Mouse (Mus musculus) kidney, postnatal 25 days (tissue): Measurements from ENCODE around the gene Kpna7.
"Not testable (repeated sequence)": the region's sequence is repeated elsewhere in the genome, so short reads cannot be mapped to it uniquely, and the experiment has no call there.

Experiments
- DNase-seq, 2 experiments: peaks; one replicate each; pipeline ENCODE4 v3.0.0; 2021; ENCODE audit warnings: mixed read lengths in 2 of 2

The Kpna7 gene

DNA sequence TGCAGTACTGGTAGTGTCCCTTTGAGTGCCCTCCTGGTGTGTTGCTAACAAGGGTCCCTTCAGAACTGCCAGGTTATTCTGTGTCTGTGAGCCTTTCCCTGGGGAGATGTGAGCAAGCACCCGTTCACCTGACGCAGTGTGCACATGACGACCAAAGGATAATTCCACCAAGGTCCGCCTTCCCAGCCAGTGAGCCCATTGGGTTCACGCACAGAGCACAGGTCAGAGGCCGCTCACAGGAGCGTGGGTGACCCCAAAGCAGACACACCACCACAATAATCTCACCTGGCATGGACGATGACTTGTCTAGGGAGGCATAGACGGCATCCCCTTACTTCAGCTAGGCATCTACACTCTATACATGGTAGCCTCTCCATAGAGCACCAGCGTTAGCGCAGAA is 17.6 kb upstream of the Kpna7 start:
- not testable (repeated sequence) for DNase-seq

DNA sequence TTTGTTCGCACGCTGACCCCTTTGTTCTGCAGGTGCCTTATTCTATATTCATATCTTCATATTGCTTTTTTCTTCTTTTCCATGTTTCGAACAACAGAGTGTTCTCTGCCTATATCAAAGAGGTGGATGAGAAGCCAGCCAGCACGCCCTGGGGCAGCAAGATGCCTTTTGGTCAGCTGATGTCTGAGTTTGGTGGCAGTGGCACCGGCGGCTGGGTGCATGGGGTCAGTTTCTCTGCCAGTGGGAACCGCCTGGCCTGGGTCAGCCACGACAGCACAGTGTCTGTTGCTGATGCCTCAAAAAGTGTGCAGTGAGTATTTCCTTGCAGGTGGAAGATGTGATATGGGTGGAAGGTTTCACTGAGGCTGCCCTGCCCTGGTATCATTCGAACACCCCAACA is 17.1 kb upstream of the Kpna7 start:
- no peak for DNase-seq

DNA sequence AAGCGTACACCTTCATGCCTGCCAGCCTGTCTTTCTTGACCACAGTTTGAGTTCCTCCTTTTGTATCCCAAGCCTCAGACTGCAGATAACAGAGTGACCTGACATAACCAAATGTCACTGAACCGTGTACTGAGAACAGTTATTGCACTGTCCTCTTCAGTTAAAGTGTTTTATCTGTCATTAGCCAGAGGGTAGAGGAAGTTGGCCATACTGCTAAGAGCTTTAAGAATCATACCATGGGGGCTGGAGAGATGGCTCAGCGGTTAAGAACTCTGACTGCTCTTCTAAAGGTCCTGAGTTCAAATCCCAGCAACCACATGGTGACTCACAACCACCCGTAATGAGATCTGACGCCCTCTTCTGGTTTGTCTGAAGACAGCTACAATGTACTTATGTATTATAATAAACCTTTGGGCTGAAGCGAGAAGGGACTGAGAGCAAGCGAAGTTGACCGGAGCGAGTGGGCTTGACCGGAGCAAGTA is 14.6 kb upstream of the Kpna7 start:
- no peak for DNase-seq

DNA sequence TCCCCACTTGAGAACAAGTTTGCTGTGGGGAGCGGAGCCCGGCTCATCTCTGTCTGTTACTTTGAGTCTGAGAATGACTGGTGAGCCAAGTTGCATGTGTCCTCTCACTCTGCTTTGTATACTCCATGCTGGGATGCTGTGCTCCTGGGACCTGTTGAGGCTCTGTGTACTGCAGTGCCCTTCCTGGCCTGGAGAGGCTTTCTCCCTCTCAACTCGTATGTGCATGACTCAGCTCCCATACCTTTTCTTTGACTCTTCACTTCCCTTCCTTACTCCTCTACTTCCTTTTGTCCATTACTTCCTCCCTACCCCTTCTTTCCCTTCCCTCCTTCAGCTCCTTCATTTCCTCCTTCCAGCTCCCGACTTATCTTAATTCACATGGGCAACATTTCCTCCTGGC is 12.4 kb upstream of the Kpna7 start:
- DNase-seq = no peak

GRCm38 (mm10) chr5:145089878-145090277 is 6.0 kb upstream of the Kpna7 start:
- no peak for DNase-seq

- DNase-seq = no peak
These were observed 4.4 kb upstream of the Kpna7 start for GRCm38 (mm10) chr5:145088186-145088585.

- DNase-seq = no peak
These were observed 992 bp upstream of the Kpna7 start for GRCm38 (mm10) chr5:145084822-145085221.

DNA sequence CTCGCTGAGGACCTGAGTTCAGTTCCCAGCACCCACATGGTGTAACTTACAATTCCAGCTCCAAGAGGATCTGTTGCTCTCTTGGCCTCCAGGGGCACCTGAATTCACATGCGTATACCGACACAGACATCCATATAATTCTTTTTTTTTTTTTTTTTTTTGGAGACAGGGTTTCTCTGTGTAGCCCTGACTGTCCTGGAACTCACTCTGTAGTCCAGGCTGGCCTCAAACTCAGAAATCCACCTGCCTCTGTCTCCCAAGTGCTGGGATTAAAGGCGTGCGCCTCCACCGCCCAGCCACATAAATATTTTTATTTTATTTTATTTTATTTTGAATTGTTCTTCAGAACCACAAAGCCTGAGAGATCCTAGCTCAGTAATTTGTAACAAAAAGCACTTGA is 629 bp downstream of the Kpna7 start:
- DNase-seq = not testable (repeated sequence)

GRCm38 (mm10) chr5:145081866-145082613 is 1.8 kb downstream of the Kpna7 start:
- no peak for DNase-seq

DNA sequence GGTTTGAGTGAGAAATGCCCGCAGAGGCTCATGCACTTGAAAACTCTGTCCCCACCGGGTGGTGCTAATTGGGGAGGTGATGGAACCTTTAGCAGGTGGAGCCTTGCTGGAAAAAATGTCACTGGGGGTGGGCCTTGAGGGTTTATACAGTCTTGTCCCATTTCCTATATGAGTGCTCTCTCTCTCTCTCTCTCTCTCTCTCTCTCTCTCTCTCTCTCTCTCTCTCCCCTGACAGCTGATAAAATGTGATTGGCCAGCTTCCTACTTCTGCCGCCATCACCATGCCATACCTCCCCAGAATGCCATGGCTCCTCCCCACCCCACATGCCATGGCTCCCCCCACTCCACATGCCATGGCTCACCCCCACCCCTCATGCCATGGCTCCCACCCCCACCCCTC is 8.7 kb downstream of the Kpna7 start:
- peak in 1 of 2 experiments; percentile 3 for DNase-seq

GRCm38 (mm10) chr5:145071342-145071741 is 12.5 kb downstream of the Kpna7 start:
- DNase-seq = peak in 1 of 2 experiments; percentile 10

DNA sequence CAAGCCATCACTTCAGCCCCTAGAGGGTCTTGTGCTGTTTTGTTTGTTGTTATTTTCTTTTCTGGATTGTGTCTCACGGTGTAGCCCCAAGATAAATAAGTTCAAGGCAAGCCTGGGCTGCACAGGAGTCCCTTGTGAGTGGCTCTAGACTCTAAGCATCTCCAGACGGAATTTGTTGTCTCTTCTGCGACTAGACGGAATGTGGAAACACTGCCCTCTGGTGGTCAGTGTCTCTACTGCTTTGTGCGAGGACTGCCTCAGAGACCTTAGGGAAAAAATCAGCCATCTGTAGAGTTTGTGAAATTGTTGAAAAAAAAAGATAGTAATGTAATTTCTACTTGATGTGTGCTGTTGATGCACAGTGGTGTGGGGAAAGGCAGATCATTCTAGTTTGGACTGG is 14.1 kb downstream of the Kpna7 start:
- DNase-seq = peak; percentile 65 to 83

DNA sequence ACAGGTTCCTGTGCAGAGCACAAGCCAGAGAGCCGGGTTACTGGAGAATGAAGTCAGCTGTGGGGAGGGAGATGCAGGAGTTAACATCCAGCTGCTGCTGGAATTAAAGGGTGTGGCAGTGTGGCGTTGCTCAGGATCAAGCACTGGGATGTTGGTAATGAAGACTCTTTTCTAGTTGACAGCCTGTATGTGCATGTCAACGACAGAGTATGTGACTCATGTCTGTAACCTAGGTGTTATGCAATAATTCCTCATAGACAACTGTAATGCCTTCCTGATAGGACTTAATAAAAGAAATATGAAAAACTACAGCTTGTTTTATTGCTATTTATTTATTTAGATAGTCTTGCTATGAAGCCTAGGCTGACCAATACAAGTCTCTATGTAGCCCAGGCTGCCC is 15.0 kb downstream of the Kpna7 start:
- peak in 1 of 2 experiments; percentile 23 for DNase-seq

DNA sequence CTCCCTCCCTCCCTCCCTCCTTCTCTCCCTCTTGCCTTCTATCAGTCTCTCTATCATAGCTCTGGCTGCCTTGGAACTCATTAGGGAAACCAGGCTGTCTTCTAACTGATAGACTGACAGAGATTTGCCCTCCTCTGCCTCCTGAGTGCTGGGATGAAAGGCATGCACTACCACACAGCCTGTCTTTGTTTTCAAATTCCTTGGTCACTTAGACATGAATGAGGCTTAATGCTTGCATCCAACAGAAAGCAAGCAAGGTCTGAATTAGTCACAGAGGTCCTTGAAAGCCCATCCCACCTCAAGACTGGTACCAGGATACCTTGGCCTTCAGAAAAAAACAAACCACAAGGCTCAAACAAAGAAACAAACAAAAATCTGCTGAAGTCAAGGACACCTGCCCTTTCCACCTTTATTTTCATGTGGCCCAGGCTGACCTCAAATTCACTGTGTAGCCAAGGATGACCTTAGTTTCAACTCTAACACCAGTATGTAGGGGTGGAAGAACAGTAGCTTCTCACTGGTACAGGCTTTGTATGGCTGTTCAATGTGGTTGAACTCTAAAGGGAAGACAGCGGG is 19.0 kb downstream of the Kpna7 start:
- no peak for DNase-seq

DNA sequence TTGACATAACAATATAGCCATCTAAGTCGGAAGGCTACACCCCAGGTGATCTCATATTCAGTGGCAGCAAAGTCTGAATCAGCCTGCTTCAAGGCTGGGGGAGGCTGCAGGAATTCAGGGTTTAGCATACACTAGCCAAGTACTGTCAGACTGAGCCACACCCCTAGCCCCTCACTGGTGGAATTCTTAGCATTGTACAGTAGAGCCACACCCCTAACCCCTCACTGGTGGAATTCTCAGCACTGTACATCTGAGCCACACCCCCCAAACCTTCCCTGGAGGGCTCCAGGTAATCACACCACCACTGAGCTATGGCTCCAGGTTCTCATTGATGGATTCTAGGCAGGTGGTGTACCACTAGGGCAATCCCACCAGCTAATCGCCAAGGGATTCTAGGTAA is 24.3 kb downstream of the Kpna7 start:
- no peak for DNase-seq

GRCm38 (mm10) chr5:145058722-145059121 is 25.1 kb downstream of the Kpna7 start:
- DNase-seq = no peak

DNA sequence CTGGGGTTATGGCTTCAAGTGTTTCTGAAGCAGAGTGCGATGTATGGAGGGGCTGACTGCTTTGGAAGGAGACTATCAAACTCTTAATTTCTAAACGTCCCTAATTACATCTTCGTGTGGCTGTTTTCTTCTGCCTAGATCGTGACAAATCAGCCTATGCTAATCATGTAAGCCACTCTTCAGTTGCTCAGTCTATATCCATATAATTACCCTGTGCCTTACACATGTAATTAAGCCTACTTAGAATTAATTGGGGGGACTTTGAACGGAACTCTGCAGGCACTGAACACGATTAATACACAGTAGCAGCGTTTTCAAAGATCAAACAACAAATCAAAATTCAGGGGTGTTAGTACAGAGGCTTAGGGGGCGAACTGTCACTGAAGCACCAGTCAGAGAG is 25.9 kb downstream of the Kpna7 start:
- no peak for DNase-seq

- DNase-seq = not testable (repeated sequence)
These were observed 29.6 kb downstream of the Kpna7 start for GRCm38 (mm10) chr5:145054187-145054586.

GRCm38 (mm10) chr5:145042690-145043089 is 41.1 kb downstream of the Kpna7 start, which contains the start of gene 1700018F24Rik:
TSS of gene 1700018F24Rik (plus strand) at chr5:145042990.
- not testable (repeated sequence) for DNase-seq

DNA sequence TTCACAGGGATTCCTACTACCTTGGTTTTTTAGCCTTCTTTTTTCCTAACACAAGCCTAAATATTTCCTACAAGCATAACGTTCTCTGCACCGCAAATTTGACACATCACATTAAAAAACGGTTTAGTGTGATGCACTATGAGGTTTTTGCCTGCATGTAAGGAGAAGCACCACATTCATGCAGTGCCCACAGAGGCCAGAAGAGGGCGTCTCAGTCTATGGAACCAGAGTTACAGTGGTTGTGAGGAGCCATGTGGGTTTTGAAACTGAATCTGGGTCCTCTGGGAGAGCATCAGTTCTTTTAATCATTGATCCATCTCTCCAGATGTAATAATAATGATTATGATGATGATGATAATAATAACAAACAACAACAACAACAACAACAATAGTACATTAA is 42.2 kb downstream of the Kpna7 start:
- peak in 1 of 2 experiments; percentile 9 for DNase-seq

DNA sequence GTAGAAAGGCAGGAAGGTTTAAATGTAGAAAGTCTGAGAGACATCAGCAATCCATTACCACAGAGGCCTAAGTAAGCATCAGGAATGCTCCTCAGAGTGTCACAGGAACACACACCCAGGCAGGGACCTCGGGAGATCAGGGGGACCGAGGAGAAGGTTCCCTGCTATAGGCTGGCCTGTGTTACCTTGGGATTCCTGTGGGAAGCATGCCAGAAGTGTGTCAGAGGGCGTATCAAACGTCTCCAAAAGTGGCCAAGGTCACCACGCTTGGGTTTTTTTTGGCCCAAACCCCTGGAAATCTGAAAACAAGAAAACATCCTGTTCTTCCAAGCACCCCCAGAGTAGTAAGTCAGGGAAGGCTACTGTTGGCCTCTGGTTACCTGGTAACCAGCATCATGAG is 51.4 kb downstream of the Kpna7 start, which contains the start of gene Gm4871:
Gene Gm4871, minus strand, starts transcription at position 364 of the 400 bp plus-strand sequence.
- DNase-seq = not testable (repeated sequence)

DNA sequence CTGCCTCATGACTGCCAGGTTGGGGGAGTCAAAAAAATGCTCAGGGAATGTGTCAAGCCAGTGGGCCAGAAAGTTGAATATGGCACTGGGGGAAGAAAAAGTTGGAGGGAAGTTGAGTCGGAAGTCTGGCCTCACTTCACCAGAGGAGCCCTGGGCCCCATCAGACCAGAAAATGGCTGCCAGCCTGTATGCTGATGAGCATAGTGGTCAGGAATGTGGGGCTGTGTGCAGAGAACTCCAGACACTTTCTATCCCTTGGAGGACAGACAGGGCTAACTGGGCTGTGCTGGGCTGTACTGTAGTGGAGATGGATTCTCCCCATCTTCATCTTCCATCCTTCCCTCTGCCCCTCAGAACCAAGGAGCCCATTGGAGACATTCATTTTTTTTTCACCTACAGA is 53.4 kb downstream of the Kpna7 start:
- not testable (repeated sequence) for DNase-seq

- not testable (repeated sequence) for DNase-seq
These were observed 63.1 kb downstream of the Kpna7 start for GRCm38 (mm10) chr5:145020712-145021111.

DNA sequence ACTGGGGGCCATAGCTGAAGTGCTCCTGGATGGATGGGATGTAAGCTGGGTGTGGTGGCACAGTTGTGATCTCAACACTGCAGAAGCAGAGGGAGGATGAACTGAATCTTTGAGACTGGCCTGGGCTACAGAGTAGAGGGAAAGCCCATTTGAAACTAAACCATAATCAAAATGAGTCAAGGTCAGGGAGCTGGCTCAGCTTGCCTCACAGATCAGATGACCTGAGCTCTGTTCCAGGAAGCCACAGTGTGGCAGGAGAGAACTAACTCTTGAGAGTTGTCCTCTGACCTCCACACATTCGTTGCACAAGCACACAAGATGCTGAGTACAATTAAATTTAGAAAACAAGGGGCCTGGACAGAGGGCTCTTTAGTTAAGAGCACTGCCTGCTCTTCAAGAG is 63.6 kb downstream of the Kpna7 start:
- not testable (repeated sequence) for DNase-seq
